Mouse (Mus musculus) monocyte, adult 5-6 weeks (primary cell): ENCODE measurements around the gene Gm17190. TPM values are rescaled to one million over a fixed set of nuclear protein-coding genes. Genes with fewer than 3 reads are reported as not detected.

Source experiments
- total RNA-seq: library from RNA; stranded (forward); fragments of 200-1000, 200-491, 200-594 nt; gene quantifications from 3 replicates; pipeline ENCODE4 v1.2.3, GENCODE M21; 2017

Gene Gm17190
- total RNA-seq, 1 experiment from 2014 or later = not detected

Other genes starting within 250 kb of the Gm17190 start
- 51.2 to 86.8 TPM (median 55.9 TPM) in 3 replicates for gene Iqgap2, start 190.1 kb upstream of the Gm17190 start, total RNA-seq
- 0.67 to 13.7 TPM (median 1.6 TPM) in 3 replicates for gene Gm20075, start 678 bp upstream of the Gm17190 start, total RNA-seq
- gene Sv2c, start 50.5 kb downstream of the Gm17190 start, total RNA-seq = 1.5 TPM in 1 of 3 replicates, not detected in the others